Mouse (Mus musculus): ENCODE data around the gene Mbnl2.

Gene Mbnl2

GRCm38 (mm10) chr14:120273766-120274165 lies 1.7 kb upstream of the Mbnl2 start:
- peak in 1 of 2 experiments; percentile 35 for DNase-seq (ENCODE audit: inconsistent age in 2 of 2, low spot score in 1 of 2)

DNA sequence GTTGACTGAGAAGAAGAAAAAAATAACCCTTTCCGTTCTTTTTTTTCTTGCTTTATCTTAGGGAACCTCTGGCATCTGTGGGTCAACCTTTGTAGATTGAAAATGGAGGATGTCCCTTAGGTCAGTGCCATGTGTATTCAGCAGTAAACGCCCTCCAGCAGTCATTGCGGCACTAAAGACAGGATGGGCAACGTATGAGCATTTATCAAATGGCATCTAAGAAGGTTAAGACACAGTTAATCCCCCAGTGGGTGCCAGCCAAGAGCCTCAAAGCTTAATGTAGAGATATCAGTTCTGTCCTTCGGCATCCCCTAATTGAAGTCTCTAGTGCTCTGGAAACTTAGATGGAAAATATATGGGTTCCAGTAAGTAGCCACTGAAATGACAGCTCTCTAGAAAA lies 723 bp upstream of the Mbnl2 start:
- DNase-seq (ENCODE audit: inconsistent age in 2 of 2, low spot score in 1 of 2), result no peak

GRCm38 (mm10) chr14:120276343-120277080 lies 1.0 kb downstream of the Mbnl2 start:
- peak in 1 of 2 experiments; percentile 81 for DNase-seq (ENCODE audit: inconsistent age in 2 of 2, low spot score in 1 of 2)

DNA sequence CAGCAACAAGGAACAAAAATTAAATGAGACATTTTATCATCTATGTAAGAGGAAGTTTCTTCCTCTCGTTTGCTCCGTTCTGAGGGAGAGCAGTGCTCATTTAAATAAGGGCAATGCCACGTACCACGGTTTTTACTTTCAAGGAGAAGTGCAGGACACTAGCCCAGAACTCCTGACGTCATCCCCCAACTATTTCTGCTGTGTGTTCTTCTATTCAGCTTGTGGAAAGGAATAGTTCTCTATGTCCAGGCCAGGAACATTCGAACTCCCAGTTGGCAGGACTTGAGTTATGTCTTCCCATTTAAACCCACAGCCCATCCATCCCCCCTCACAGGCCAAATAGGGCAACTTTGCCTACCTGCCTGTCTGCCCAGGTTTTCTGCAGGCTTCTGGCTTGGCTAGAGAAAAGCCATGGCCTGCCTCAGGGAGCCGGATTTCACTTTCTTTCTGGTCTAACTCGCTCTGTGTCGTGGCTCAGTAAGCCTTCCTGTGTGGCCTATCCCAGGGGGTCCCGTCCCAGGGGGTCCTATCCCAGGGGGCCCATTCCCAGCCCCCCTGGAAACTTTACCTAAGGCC lies 1.7 kb downstream of the Mbnl2 start:
- DNase-seq (ENCODE audit: inconsistent age in 2 of 2, low spot score in 1 of 2), result peak; percentile 84 to 95

DNA sequence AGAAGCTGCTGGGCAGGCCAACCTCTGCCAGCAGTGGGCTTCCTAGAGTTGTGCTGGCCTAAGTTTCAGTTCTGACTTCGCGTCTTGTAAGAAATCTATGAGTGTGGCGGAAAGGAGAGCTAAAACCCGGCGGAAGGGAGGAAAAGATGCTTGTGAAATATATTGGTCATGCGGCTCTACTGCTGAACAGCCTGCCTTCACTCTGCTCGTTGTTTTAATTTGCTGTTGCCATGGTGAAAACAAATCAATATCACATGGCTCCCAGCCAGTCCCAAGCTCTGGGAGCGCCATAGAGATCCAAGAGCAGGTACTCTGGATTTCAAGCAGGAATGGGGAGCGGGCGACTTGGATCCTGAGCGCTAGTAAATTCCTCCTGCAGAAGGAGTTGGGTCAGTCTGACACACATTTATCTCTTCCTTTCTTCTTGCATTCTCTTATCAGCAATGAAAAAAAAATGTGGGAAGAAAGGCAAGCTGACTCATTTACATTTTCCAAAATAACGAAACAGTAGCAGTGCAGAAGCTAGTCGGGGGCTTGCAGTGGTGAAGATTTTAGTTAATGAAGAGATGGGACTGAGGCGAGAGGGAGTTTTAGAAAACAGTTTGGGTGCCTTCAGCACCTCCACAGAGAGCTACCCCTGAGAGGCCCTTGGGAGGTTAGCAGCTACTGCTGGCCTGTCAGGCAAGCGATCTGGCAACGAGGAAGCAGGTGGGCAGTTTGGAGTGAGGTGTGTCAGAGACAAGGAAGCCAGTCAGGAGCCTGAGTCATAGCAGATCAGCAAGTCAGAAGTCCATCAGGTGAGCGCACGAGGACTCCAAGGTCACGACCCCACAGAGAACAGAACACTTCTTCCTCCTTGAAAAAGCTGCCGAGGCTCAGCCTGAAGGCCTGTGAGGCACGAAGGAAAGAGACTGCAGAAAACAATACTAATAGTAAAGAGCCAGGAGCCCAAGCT lies 3.1 kb downstream of the Mbnl2 start:
- peak; percentile 56 to 90 for DNase-seq (ENCODE audit: inconsistent age in 2 of 2, low spot score in 1 of 2)

DNA sequence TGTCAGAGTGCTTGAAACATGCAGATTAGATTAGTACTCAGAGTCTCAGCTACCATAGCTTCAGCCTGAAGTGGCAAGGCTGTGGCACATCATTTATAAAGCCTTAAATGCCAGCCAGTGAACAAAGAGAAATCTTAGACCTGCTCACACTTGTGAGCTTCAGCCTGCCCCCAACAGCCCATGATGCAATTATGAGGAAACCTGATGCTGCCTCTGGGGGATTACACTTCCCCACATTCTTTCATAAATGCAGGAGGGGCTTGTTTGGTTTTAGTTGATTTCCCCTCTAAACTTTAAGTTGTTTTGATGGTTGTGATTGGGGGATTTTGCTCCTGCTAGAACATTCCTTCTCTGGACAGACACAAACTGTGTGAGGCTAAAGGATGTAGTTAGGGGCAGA lies 4.7 kb downstream of the Mbnl2 start:
- peak in 1 of 2 experiments; percentile 60 for DNase-seq (ENCODE audit: inconsistent age in 2 of 2, low spot score in 1 of 2)

DNA sequence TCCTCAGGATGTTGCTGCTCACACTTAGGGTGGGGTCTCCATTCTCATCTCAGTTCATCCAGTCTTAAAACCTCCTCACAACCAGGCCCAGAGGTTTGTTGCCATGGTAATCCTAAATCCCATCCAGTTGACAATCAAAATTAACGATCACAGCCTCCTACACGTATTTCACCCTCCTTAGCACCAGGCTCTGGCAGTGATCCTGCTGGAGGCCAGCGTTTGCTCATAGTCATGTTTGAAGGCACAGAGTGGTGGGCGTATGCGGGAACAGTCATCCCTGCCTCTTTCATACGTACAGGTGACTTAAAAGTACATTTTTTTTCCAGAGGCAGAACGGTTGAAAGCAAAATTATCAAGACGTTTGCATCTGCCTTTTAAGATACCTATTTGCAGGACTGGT lies 8.3 kb downstream of the Mbnl2 start:
- no peak for DNase-seq (ENCODE audit: inconsistent age in 2 of 2, low spot score in 1 of 2)

DNA sequence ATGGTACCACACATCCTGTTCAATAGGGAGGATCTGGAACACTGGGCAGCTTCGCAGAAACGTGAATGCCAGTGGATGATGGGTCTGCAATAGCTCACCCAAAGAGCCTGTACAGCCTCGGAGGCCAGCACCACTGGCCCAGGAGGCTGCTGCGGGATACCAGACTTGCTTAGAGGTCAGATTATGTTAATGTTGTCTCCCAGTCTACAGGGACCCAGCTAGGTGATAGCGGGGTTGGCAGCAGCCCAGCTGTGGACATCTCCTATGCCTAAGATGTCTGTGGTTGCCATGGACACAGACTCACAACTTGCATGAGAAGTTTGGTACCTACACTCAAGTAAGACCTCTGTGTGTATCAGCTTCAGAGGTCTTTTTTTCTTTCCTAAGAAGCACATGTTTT lies 9.0 kb downstream of the Mbnl2 start:
- DNase-seq (ENCODE audit: inconsistent age in 2 of 2, low spot score in 1 of 2), result no peak

DNA sequence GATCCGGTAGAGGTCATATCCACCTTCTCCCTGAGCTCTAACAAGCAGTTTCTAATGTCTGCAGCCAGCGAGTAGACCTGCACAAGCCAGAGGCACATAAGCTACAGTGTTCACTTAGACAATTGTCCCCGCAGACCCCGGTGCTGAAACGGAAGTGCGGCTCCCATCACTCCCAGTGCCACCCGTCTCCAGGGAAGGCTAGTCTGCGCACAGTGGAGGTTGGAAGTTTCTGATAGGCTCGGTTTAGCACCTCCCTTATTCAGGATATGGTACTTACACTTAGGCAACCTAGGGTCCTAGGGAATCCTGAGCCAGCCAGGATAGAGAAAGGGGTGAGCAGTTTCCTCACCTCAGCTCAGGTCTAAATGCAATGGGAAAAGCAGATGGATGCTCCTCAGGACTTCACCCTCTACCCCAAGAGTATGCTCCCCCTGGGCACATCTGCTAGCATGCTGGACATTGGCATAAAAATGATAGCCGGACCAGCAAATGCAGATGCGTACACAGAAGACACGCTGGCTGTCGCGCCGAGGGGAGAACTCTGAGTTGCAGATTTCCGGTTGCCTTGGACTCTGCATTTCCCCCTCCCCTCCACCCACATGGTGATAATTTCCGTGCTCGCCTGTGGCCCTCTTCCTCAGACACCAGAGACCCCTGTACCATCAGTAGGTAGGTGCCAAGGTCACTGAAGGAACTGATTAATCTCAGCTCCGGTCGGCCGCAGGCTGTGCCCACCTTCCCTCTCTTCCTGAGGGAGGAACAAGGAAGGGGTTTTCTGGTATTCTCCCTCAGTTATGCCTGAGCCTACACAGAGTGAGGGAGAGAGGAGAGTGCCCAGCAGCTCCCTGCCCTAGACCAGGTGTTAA lies 11.9 kb downstream of the Mbnl2 start:
- peak in 1 of 2 experiments; percentile 49 for DNase-seq (ENCODE audit: inconsistent age in 2 of 2, low spot score in 1 of 2)

GRCm38 (mm10) chr14:120287987-120288275 lies 12.5 kb downstream of the Mbnl2 start:
- DNase-seq (ENCODE audit: inconsistent age in 2 of 2, low spot score in 1 of 2), result no peak

DNA sequence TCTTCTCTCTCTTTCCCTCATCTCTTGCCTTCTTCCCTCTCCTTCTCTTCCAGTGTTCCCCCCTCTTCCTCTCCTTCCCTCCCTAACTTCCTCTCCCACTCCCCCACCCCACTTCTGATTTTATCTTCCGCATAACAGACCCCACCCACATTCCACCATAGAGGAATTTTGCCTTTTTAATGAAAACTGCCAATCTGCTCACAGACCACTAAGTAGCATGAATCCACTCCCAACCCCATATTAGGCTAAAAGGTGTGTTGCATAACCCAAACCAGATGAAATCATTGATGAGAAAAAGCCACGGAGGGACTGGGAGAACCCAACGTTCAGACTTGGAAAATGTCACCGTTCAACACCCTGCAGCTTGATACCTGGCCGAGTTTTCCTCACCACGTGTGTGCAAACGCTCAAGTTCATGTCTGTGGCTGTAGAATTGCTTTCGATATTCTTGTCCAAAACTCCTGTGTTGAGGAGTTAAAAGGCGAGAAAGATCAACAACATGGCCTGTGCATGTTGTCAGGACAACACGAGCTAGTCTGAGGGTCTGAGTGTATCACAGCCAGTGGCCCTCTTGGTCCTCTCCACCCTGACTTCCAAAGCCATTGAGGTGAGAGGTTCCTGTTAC lies 13.0 kb downstream of the Mbnl2 start:
- peak in 1 of 2 experiments; percentile 57 for DNase-seq (ENCODE audit: inconsistent age in 2 of 2, low spot score in 1 of 2)

DNA sequence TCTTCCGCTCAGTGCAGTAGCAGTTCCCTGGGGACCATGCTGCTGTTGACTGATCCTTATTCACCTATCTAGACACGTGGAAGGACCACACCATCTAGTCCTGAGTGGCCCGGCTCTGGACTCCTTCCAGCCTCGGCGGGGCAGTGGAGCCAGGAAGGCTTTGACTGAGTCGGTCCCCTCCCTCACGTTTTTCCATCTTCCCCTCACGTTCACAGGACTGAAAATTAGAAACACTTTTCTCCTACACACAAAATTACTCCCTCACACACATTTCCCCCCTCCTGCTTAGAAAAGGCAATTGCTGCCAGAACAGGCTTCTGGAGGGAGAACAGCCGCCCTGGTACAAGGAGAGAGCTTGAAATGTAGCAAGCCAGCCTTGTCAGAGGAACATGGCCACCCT lies 13.6 kb downstream of the Mbnl2 start:
- peak in 1 of 2 experiments; percentile 65 for DNase-seq (ENCODE audit: inconsistent age in 2 of 2, low spot score in 1 of 2)

GRCm38 (mm10) chr14:120289528-120289927 lies 14.1 kb downstream of the Mbnl2 start:
- DNase-seq (ENCODE audit: inconsistent age in 2 of 2, low spot score in 1 of 2), result no peak

DNA sequence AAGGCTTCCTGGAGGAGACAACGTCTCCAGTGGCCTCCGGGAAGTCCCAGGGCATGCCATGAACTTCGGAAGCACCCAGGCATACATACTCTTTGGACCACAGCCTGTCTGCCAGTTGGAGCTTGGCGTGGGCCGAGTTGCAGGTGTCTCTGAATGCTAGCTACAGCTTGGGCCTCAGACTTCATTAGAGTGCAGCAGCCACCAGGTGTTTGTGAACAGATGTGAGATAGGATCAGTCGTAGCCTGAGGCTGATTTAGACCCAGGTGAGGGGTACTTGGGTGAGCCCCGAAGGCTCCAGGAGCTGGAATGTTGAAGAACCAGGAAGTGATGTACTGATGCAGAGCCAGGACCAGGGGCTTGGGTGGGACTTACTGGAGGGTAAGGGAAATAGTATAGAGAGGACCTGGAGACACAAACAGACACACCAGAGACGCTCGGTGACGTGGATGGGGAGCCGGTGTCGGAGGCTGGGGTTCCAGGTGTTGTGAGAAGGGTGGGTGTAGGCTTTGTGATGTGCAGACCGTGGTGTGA lies 15.8 kb downstream of the Mbnl2 start:
- no peak for DNase-seq (ENCODE audit: inconsistent age in 2 of 2, low spot score in 1 of 2)

- DNase-seq (ENCODE audit: inconsistent age in 2 of 2, low spot score in 1 of 2), result no peak
Measured at GRCm38 (mm10) chr14:120292133-120292532, 16.7 kb downstream of the Mbnl2 start.

GRCm38 (mm10) chr14:120292617-120293195 lies 17.2 kb downstream of the Mbnl2 start:
- DNase-seq (ENCODE audit: inconsistent age in 2 of 2, low spot score in 1 of 2), result no peak

DNA sequence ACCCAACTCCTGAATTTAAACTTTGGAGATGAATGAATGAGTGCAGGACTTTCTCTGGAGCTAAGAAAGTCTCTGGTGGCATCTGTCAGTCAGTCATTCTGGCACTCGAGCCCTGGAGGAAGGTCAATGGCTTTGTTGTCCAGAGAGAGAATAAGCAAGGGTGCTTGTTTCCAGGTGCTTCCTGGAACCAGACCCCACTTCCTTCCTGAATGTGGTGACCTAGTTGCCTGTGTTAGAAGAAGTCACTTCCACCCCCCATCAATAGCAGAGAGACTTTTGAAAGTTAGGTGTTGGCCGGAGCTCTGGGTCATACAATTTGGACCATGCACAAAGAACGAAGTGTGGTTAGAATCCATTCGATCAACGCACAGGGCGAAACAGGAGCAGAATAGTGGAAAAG lies 19.0 kb downstream of the Mbnl2 start:
- no peak for DNase-seq (ENCODE audit: inconsistent age in 2 of 2, low spot score in 1 of 2)

- peak in 1 of 2 experiments; percentile 68 for DNase-seq (ENCODE audit: inconsistent age in 2 of 2, low spot score in 1 of 2)
Measured at GRCm38 (mm10) chr14:120295355-120296220, 20.1 kb downstream of the Mbnl2 start.

All from adrenal gland, adult (tissue).